Mouse (Mus musculus): ENCODE data around the gene Gm20741. TPM values are rescaled to one million over a fixed set of nuclear protein-coding genes. Genes with fewer than 3 reads are reported as not detected.

The Gm20741 gene
- polyA plus RNA-seq, 1 experiment from 2014 or later, result not detected

Other genes starting within 250 kb of the Gm20741 start
- gene Cldn8, start 249.0 kb downstream of the Gm20741 start, polyA plus RNA-seq (2016; fragmentation: Nextera tagmentation; extraction: Ambion mirVana), result 0.62 and 0.80 TPM in 2 replicates
- not detected in 2 replicates for gene Krtap24-1, start 199.9 kb downstream of the Gm20741 start, polyA plus RNA-seq (2016; fragmentation: Nextera tagmentation; extraction: Ambion mirVana)
- gene 2310079G19Rik, start 184.6 kb downstream of the Gm20741 start, polyA plus RNA-seq (2016; fragmentation: Nextera tagmentation; extraction: Ambion mirVana), result not detected in 2 replicates
- gene Krtap26-1, start 164.4 kb downstream of the Gm20741 start, polyA plus RNA-seq (2016; fragmentation: Nextera tagmentation; extraction: Ambion mirVana), result not detected in 2 replicates
- gene Krtap27-1, start 140.5 kb downstream of the Gm20741 start, polyA plus RNA-seq (2016; fragmentation: Nextera tagmentation; extraction: Ambion mirVana), result not detected in 2 replicates
- not detected in 2 replicates for gene 2310061N02Rik, start 104.3 kb downstream of the Gm20741 start, polyA plus RNA-seq (2016; fragmentation: Nextera tagmentation; extraction: Ambion mirVana)
- not detected in 2 replicates for gene Krtap13-1, start 83.4 kb downstream of the Gm20741 start, polyA plus RNA-seq (2016; fragmentation: Nextera tagmentation; extraction: Ambion mirVana)
- gene Krtap13, start 60.6 kb downstream of the Gm20741 start, polyA plus RNA-seq (2016; fragmentation: Nextera tagmentation; extraction: Ambion mirVana), result not detected in 2 replicates
- not detected in 2 replicates for gene 2310034C09Rik, start 53.4 kb downstream of the Gm20741 start, polyA plus RNA-seq (2016; fragmentation: Nextera tagmentation; extraction: Ambion mirVana)
- gene 2310057N15Rik, start 38.0 kb downstream of the Gm20741 start, polyA plus RNA-seq (2016; fragmentation: Nextera tagmentation; extraction: Ambion mirVana), result not detected in 2 replicates
- gene Gm5965, start 34.3 kb downstream of the Gm20741 start, polyA plus RNA-seq (2016; fragmentation: Nextera tagmentation; extraction: Ambion mirVana), result not detected in 2 replicates
- not detected in 2 replicates for gene Krtap15, start 8.0 kb upstream of the Gm20741 start, polyA plus RNA-seq (2016; fragmentation: Nextera tagmentation; extraction: Ambion mirVana)
- gene Krtap14, start 13.9 kb upstream of the Gm20741 start, polyA plus RNA-seq (2016; fragmentation: Nextera tagmentation; extraction: Ambion mirVana), result not detected in 2 replicates
- gene Krtap19-1, start 57.2 kb upstream of the Gm20741 start, polyA plus RNA-seq (2016; fragmentation: Nextera tagmentation; extraction: Ambion mirVana), result not detected in 2 replicates
- gene Krtap19-2, start 62.0 kb upstream of the Gm20741 start, polyA plus RNA-seq (2016; fragmentation: Nextera tagmentation; extraction: Ambion mirVana), result not detected in 2 replicates
- not detected in 2 replicates for gene Krtap19-3, start 65.8 kb upstream of the Gm20741 start, polyA plus RNA-seq (2016; fragmentation: Nextera tagmentation; extraction: Ambion mirVana)
- gene Krtap19-4, start 72.9 kb upstream of the Gm20741 start, polyA plus RNA-seq (2016; fragmentation: Nextera tagmentation; extraction: Ambion mirVana), result not detected in 2 replicates
- gene Krtap19-5, start 84.2 kb upstream of the Gm20741 start, polyA plus RNA-seq (2016; fragmentation: Nextera tagmentation; extraction: Ambion mirVana), result not detected in 2 replicates
- not detected in 2 replicates for gene Krtap19-9b, start 120.0 kb upstream of the Gm20741 start, polyA plus RNA-seq (2016; fragmentation: Nextera tagmentation; extraction: Ambion mirVana)
- gene Krtap16-3, start 150.7 kb upstream of the Gm20741 start, polyA plus RNA-seq (2016; fragmentation: Nextera tagmentation; extraction: Ambion mirVana), result not detected in 2 replicates
- gene Krtap22-2, start 198.5 kb upstream of the Gm20741 start, polyA plus RNA-seq (2016; fragmentation: Nextera tagmentation; extraction: Ambion mirVana), result not detected in 2 replicates
- not detected in 2 replicates for gene Gm10229, start 203.1 kb upstream of the Gm20741 start, polyA plus RNA-seq (2016; fragmentation: Nextera tagmentation; extraction: Ambion mirVana)
- not detected in 2 replicates for gene Krtap6-1, start 219.5 kb upstream of the Gm20741 start, polyA plus RNA-seq (2016; fragmentation: Nextera tagmentation; extraction: Ambion mirVana)
- not detected in 2 replicates for gene Gm10228, start 229.3 kb upstream of the Gm20741 start, polyA plus RNA-seq (2016; fragmentation: Nextera tagmentation; extraction: Ambion mirVana)
- gene Krtap6-5, start 235.7 kb upstream of the Gm20741 start, polyA plus RNA-seq (2016; fragmentation: Nextera tagmentation; extraction: Ambion mirVana), result not detected in 2 replicates